Mouse (Mus musculus): ENCODE data around the gene Ccng2. TPM values are rescaled to one million over a fixed set of nuclear protein-coding genes. Genes with fewer than 3 reads are reported as not detected.

The Ccng2 gene
- polyA plus RNA-seq, 1 experiment from 2014 or later: 66.2 TPM

GRCm38 (mm10) chr5:93297311-93297710 is 30.3 kb downstream of the Ccng2 start:
- H3K4me2 ChIP-seq (ENCODE audit: low read length): no peak overlapping the region
- H3K27ac ChIP-seq (ENCODE audit: low read length): no peak overlapping the region
- no peaks in the 10 kb centered on the region for H3K4me1 ChIP-seq (ENCODE audit: control insufficient read depth, insufficient read depth, low read length)
- H3K36me3 ChIP-seq (ENCODE audit: control insufficient read depth, insufficient read depth, low read length): no peaks in the 10 kb centered on the region
- H3K9ac ChIP-seq (ENCODE audit: low read depth, low read length): no peak overlapping the region
- no peaks in the 10 kb centered on the region for H3K9me3 ChIP-seq (replicated peaks; ENCODE audit: control insufficient read depth, low read length, poor library complexity, severe bottlenecking)
- 78% methylated on average over 3 of the region's 3 CpGs for WGBS
- no peak overlapping the region for H3K4me3 ChIP-seq (ENCODE audit: low read depth, low read length)
- H3K27me3 ChIP-seq (ENCODE audit: control insufficient read depth, insufficient read depth, low read depth, low read length): no peaks in the 10 kb centered on the region
- no peak for ATAC-seq

- Histone ChIP-seq H3K27me3 (ENCODE audit: control insufficient read depth, insufficient read depth, low read depth, low read length) (no peaks in the 10 kb centered on the region), H3K9ac (ENCODE audit: low read depth, low read length) (no peak overlapping the region), H3K4me2 (ENCODE audit: low read length) (no peak overlapping the region), H3K4me3 (ENCODE audit: low read depth, low read length) (no peak overlapping the region), H3K36me3 (ENCODE audit: control insufficient read depth, insufficient read depth, low read length) (no peaks in the 10 kb centered on the region), H3K27ac (ENCODE audit: low read length) (no peak overlapping the region), H3K9me3 (replicated peaks; ENCODE audit: control insufficient read depth, low read length, poor library complexity, severe bottlenecking) (no peaks in the 10 kb centered on the region), H3K4me1 (ENCODE audit: control insufficient read depth, insufficient read depth, low read length) (no peaks in the 10 kb centered on the region)
- 74% methylated on average over 2 of the region's 2 CpGs for WGBS
- no peak for ATAC-seq
These were observed 38.2 kb downstream of the Ccng2 start for GRCm38 (mm10) chr5:93305126-93305830.

DNA sequence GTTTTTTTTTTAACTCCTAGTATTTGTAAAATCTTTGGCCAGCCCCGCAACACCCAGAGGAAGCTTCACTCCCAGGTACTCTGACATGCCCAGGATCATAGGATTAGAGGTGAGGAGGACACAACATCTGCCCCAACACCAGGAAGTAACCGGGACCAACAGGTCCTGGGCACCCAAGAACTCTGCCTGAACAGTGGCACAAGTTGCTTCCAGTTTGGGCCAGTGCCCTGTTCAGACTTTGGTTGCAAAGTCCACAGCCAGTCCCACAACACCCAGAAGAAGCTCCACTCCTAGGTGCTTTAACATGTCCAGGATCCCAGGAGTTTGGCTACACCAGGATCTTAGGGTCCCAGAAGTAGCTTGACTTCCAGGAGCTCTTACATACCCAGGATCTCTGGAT is 41.9 kb downstream of the Ccng2 start:
- no peaks in the 10 kb centered on the region for H3K4me1 ChIP-seq (ENCODE audit: control insufficient read depth, insufficient read depth, low read length)
- 83% methylated on average over 2 of the region's 2 CpGs for WGBS
- no peaks in the 10 kb centered on the region for H3K27me3 ChIP-seq (ENCODE audit: control insufficient read depth, insufficient read depth, low read depth, low read length)
- H3K4me3 ChIP-seq (ENCODE audit: low read depth, low read length): no peak overlapping the region
- no peak for ATAC-seq
- no peaks in the 10 kb centered on the region for H3K36me3 ChIP-seq (ENCODE audit: control insufficient read depth, insufficient read depth, low read length)
- H3K27ac ChIP-seq (ENCODE audit: low read length): no peak overlapping the region
- no peak overlapping the region for H3K9ac ChIP-seq (ENCODE audit: low read depth, low read length)
- no peak overlapping the region for H3K4me2 ChIP-seq (ENCODE audit: low read length)
- H3K9me3 ChIP-seq (replicated peaks; ENCODE audit: control insufficient read depth, low read length, poor library complexity, severe bottlenecking): no peaks in the 10 kb centered on the region

DNA sequence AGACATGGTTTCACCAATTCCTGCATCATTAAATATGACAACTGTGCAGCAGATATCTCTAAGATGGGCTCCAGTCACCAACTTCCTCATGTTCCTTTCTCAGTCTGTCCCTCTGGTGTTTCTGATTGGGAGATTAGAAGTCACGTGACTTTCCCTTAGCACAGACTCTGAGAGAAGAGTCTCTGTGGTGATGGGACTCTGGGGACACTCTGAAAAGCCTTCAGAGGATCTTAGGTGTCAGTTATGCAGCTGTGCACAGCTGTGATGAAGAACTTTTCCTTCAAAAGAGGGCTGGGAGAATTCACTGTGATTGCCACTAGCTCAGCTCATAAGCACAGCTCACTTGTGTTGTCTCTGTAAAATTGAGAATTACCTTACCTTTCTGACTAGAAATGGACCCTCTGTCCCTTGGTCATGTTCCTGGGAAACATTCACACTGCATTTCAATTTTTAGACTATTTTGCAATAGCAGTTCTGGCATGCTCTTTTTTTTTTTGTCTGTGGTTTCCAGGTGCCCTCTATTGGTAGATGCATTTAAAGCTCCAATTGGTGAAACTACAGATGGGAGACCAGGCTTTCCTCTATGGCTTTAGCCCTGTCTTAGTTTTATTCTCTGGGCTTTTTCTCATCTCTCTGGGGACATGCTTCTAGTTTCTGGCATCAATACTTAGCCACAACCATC is 56.4 kb downstream of the Ccng2 start:
- Histone ChIP-seq H3K4me3 (ENCODE audit: low read depth, low read length) (no peak overlapping the region), H3K9ac (ENCODE audit: low read depth, low read length) (no peak overlapping the region), H3K27ac (ENCODE audit: low read length) (no peak overlapping the region), H3K4me2 (ENCODE audit: low read length) (no peak overlapping the region), H3K27me3 (ENCODE audit: control insufficient read depth, insufficient read depth, low read depth, low read length) (no peaks in the 10 kb centered on the region), H3K36me3 (ENCODE audit: control insufficient read depth, insufficient read depth, low read length) (no peaks in the 10 kb centered on the region), H3K9me3 (replicated peaks; ENCODE audit: control insufficient read depth, low read length, poor library complexity, severe bottlenecking) (no peaks in the 10 kb centered on the region), H3K4me1 (ENCODE audit: control insufficient read depth, insufficient read depth, low read length) (no peaks in the 10 kb centered on the region)
- 53% methylated on average over 1 of the region's 1 CpGs for WGBS
- ATAC-seq: no peak

Other genes starting within 250 kb of the Ccng2 start
- gene Sowahb, start 222.2 kb upstream of the Ccng2 start, polyA plus RNA-seq (2015; fragmentation: Nextera tagmentation; extraction: Ambion mirVana): not detected in 2 replicates
- 143 and 155 TPM in 2 replicates for gene Sept11, start 173.8 kb upstream of the Ccng2 start, polyA plus RNA-seq (2015; fragmentation: Nextera tagmentation; extraction: Ambion mirVana)
- 135 and 140 TPM in 2 replicates for gene Ccni, start 60.8 kb upstream of the Ccng2 start, polyA plus RNA-seq (2015; fragmentation: Nextera tagmentation; extraction: Ambion mirVana)
- gene 2010109A12Rik, start 60.7 kb upstream of the Ccng2 start, polyA plus RNA-seq (2015; fragmentation: Nextera tagmentation; extraction: Ambion mirVana): 1.2 and 2.2 TPM in 2 replicates

Data from midbrain, embryonic 16.5 days (tissue).